Mouse (Mus musculus): Measurements from ENCODE around the gene Haao. TPM values are rescaled to one million over a fixed set of nuclear protein-coding genes. Genes with fewer than 3 reads are reported as not detected.

The Haao gene
- polyA plus RNA-seq, 1 experiment: not detected

DNA sequence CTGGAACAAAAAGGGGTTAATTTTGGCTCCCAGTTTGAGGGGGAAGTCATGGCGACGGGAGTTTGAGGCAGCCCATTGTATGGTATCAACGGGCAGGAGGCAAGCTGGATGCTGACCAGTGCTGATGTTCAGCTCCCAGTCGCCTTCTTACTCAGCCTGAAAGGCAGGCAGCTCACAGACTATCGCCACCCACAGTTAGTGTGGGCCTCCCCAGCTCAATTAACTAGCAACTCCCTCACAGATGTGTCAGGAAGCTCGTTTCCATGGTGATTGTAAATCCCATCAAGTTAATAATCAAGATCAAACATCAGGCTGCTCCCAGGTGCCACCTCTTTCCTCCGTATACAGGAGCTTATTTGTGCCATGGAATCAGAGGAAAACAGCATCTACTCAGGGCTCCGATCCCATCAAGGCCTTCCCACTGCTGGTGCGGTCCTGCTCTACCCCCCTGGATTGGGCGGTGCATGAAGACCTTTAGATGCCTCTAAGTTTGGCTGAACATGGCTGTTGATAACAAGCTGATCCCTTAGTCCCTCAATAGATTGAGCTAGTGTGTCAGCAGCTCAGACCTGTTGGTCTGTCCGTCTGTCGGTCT, 1.4 kb upstream of the Haao start:
- H3K27me3 ChIP-seq (ENCODE audit: control insufficient read depth, insufficient read depth, insufficient read length): peaks cover 3% of the 10 kb centered on the region
- H3K79me2 ChIP-seq (ENCODE audit: control insufficient read depth, insufficient read depth): no peaks in the 10 kb centered on the region
- H3K4me2 ChIP-seq (ENCODE audit: low read depth): no peak overlapping the region
- TF ChIP-seq SRF (IDR thresholded peaks at IDR 0.05; ENCODE audit: control insufficient read depth, insufficient read length, low read depth): no peak
- no peak overlapping the region for H3K4me3 ChIP-seq
- H3K36me3 ChIP-seq (ENCODE audit: control insufficient read depth, insufficient read depth): no peaks in the 10 kb centered on the region
- H3ac ChIP-seq (ENCODE audit: control insufficient read depth, insufficient read length): no peak overlapping the region

DNA sequence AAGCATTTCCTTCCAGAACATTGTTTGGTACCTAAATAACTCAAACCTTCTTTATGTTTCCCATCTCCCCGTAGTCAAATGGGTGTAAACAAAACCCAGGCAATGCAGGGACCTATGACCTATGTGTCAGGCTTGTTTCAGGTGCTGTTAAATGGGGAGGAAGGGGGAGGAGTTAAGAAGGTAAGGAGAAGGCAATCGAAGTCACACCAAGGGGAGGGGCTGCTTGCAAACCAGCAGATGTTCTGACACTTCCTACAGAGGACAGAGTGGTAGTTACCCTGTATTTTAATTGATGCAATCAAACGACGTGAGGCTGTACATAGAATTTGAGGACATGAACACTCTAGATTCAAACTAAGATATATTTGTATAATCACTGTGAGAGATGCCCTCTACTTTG, 719 bp upstream of the Haao start:
- peaks cover 3% of the 10 kb centered on the region for H3K27me3 ChIP-seq (ENCODE audit: control insufficient read depth, insufficient read depth, insufficient read length)
- H3ac ChIP-seq (ENCODE audit: control insufficient read depth, insufficient read length): no peak overlapping the region
- no peak overlapping the region for H3K4me3 ChIP-seq
- TF ChIP-seq TCF3 (IDR thresholded peaks at IDR 0.05; ENCODE audit: insufficient read length, low read depth): no peak
- TF ChIP-seq SRF (IDR thresholded peaks at IDR 0.05; ENCODE audit: control insufficient read depth, insufficient read length, low read depth): no peak
- H3K4me2 ChIP-seq (ENCODE audit: low read depth): no peak overlapping the region
- no peaks in the 10 kb centered on the region for H3K36me3 ChIP-seq (ENCODE audit: control insufficient read depth, insufficient read depth)
- H3K79me2 ChIP-seq (ENCODE audit: control insufficient read depth, insufficient read depth): no peaks in the 10 kb centered on the region

DNA sequence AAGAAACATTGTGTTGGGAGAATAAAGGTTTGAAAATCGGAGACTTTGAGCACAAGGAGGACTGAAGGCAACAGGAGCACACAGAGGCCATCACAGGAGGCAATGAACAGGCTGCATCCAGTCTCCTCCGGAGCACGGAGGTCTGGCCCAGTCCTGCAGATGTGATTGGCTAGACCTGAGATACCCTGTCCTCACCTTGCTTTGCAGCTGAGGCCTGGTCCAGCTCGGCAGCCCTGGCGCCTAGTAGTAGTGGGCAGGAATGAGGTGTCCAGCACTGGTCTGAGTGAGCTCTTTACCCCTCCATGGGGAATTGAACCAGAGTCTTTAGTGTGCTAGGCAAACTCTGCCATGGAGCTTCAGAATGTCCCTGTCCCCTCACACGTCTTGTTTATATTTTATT, 663 bp downstream of the Haao start:
- no peaks in the 10 kb centered on the region for H3K27me3 ChIP-seq (ENCODE audit: control insufficient read depth, insufficient read depth, insufficient read length)
- TF ChIP-seq MYOD1 (IDR thresholded peaks at IDR 0.05; ENCODE audit: control insufficient read depth in 1 of 3, insufficient read length in 2 of 3, low read depth in 2 of 3): no peak
- TF ChIP-seq TCF12 (IDR thresholded peaks at IDR 0.05; ENCODE audit: insufficient read depth, poor library complexity, severe bottlenecking): no peak
- TF ChIP-seq REST (IDR thresholded peaks at IDR 0.05; ENCODE audit: insufficient read depth, insufficient read length): no peak
- no peak for TF ChIP-seq MYOG (IDR thresholded peaks at IDR 0.05; ENCODE audit: control insufficient read depth in 1 of 3, insufficient read depth in 1 of 3, insufficient read length in 2 of 3, low read depth in 2 of 3)
- TF ChIP-seq E2F4 (IDR thresholded peaks at IDR 0.05; ENCODE audit: insufficient read depth): no peak
- no peak for TF ChIP-seq TCF3 (IDR thresholded peaks at IDR 0.05; ENCODE audit: insufficient read length, low read depth)
- TF ChIP-seq MAX (IDR thresholded peaks at IDR 0.05; ENCODE audit: low read depth): no peak
- TF ChIP-seq POLR2A (IDR thresholded peaks at IDR 0.05; ENCODE audit: insufficient read length, low read depth): no peak
- no peak for TF ChIP-seq POLR2AphosphoS2 (IDR thresholded peaks at IDR 0.05; ENCODE audit: insufficient read length, low read depth)
- no peak for TF ChIP-seq USF1 (IDR thresholded peaks at IDR 0.05; ENCODE audit: low read depth)

DNA sequence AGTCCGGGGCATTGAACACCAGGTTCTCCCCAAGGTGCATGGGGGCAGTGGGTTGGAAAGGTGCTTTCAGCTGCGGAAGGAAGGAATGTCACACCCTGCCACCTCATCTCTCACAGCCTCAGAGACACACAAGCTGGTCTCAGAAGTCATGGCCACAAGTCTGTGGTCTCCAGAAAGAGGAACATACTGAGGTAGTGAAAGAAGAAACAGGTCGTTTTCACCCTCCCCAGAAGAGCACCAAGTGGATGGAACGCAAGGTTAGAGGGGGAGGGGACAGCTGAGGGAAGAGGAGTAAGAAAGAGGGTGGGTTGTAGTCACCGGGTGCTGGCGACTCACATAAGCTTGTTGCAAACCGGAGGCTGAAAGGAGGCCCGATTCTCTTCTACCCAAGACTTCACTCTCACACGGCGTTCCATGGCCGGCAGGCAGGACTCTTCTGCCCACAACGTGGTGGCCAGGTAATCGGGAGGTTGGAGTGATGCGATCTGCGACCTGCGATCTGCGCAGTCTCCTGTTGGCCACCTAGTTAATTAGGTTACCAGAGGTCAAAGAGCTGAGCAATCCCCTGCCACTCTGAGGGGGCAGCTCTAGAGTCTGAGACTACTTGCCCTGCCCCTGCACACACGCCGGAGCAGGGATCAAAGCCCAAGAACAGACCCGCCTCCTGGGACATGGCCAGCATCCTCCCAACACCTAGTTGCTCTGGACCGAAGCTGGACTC, 1.3 kb downstream of the Haao start:
- no peak for TF ChIP-seq MAX (IDR thresholded peaks at IDR 0.05; ENCODE audit: low read depth)
- no peak for TF ChIP-seq POLR2A (IDR thresholded peaks at IDR 0.05; ENCODE audit: insufficient read length, low read depth)
- no peak for TF ChIP-seq SRF (IDR thresholded peaks at IDR 0.05; ENCODE audit: control insufficient read depth, insufficient read length, low read depth)
- TF ChIP-seq E2F4 (IDR thresholded peaks at IDR 0.05; ENCODE audit: insufficient read depth): no peak
- TF ChIP-seq POLR2AphosphoS2 (IDR thresholded peaks at IDR 0.05; ENCODE audit: insufficient read length, low read depth): no peak
- no peak for TF ChIP-seq REST (IDR thresholded peaks at IDR 0.05; ENCODE audit: insufficient read depth, insufficient read length)
- TF ChIP-seq USF1 (IDR thresholded peaks at IDR 0.05; ENCODE audit: low read depth): no peak
- TF ChIP-seq MYOG (IDR thresholded peaks at IDR 0.05; ENCODE audit: control insufficient read depth in 1 of 3, insufficient read depth in 1 of 3, insufficient read length in 2 of 3, low read depth in 2 of 3): no peak
- TF ChIP-seq MYOD1 (IDR thresholded peaks at IDR 0.05; ENCODE audit: control insufficient read depth in 1 of 3, insufficient read length in 2 of 3, low read depth in 2 of 3): no peak
- TF ChIP-seq TCF12 (IDR thresholded peaks at IDR 0.05; ENCODE audit: insufficient read depth, poor library complexity, severe bottlenecking): no peak
- TF ChIP-seq TCF3 (IDR thresholded peaks at IDR 0.05; ENCODE audit: insufficient read length, low read depth): no peak
- no peak for TF ChIP-seq CEBPB (IDR thresholded peaks at IDR 0.05; ENCODE audit: insufficient read depth, poor library complexity, severe bottlenecking)
- Histone ChIP-seq H3K27me3 (ENCODE audit: control insufficient read depth, insufficient read depth, insufficient read length) (no peaks in the 10 kb centered on the region), H3K4me3 (no peak overlapping the region), H3K36me3 (ENCODE audit: control insufficient read depth, insufficient read depth) (no peaks in the 10 kb centered on the region), H3ac (ENCODE audit: control insufficient read depth, insufficient read length) (no peak overlapping the region), H3K79me2 (ENCODE audit: control insufficient read depth, insufficient read depth) (no peaks in the 10 kb centered on the region), H3K4me2 (ENCODE audit: low read depth) (no peak overlapping the region)

More for the DNA sequence above, 663 bp downstream of the Haao start:
- Histone ChIP-seq H3K36me3 (ENCODE audit: control insufficient read depth, insufficient read depth) (no peaks in the 10 kb centered on the region), H3K79me2 (ENCODE audit: control insufficient read depth, insufficient read depth) (no peaks in the 10 kb centered on the region), H3ac (ENCODE audit: control insufficient read depth, insufficient read length) (no peak overlapping the region), H3K4me3 (no peak overlapping the region), H3K4me2 (ENCODE audit: low read depth) (no peak overlapping the region)

DNA sequence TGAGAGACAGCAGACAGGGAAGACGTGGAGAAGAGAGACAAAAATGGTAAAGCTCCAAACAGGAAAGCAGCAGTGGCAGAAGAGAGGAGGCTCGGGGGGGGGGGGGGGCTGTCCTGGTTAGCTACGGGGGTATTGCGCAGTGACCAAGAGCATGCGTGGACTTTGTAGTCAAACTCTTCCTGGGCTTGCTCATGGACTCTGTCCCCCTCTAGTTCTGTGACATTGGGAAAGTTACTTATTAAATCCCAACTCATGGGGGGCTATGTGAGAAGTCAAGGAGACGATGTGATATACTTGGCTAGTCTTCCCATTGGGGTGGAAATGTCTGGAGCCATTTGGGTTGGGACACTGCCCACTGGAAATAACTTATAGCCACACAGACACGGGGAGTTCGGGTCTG, 2.2 kb downstream of the Haao start:
- Histone ChIP-seq H3K4me3 (no peak overlapping the region), H3ac (ENCODE audit: control insufficient read depth, insufficient read length) (no peak overlapping the region), H3K79me2 (ENCODE audit: control insufficient read depth, insufficient read depth) (no peaks in the 10 kb centered on the region), H3K36me3 (ENCODE audit: control insufficient read depth, insufficient read depth) (no peaks in the 10 kb centered on the region), H3K4me2 (ENCODE audit: low read depth) (no peak overlapping the region), H3K27me3 (ENCODE audit: control insufficient read depth, insufficient read depth, insufficient read length) (no peaks in the 10 kb centered on the region)
- TF ChIP-seq TCF12 (IDR thresholded peaks at IDR 0.05; ENCODE audit: insufficient read depth, poor library complexity, severe bottlenecking) (no peak), MAX (IDR thresholded peaks at IDR 0.05; ENCODE audit: low read depth) (no peak), MYOG (IDR thresholded peaks at IDR 0.05; ENCODE audit: control insufficient read depth in 1 of 3, insufficient read depth in 1 of 3, insufficient read length in 2 of 3, low read depth in 2 of 3) (no peak), POLR2A (IDR thresholded peaks at IDR 0.05; ENCODE audit: insufficient read length, low read depth) (no peak), USF1 (IDR thresholded peaks at IDR 0.05; ENCODE audit: low read depth) (no peak), REST (IDR thresholded peaks at IDR 0.05; ENCODE audit: insufficient read depth, insufficient read length) (no peak), TCF3 (IDR thresholded peaks at IDR 0.05; ENCODE audit: insufficient read length, low read depth) (no peak), E2F4 (IDR thresholded peaks at IDR 0.05; ENCODE audit: insufficient read depth) (no peak), MYOD1 (IDR thresholded peaks at IDR 0.05; ENCODE audit: control insufficient read depth in 1 of 3, insufficient read length in 2 of 3, low read depth in 2 of 3) (no peak), CEBPB (IDR thresholded peaks at IDR 0.05; ENCODE audit: insufficient read depth, poor library complexity, severe bottlenecking) (no peak)
